Mouse (Mus musculus) urinary bladder, postnatal 25 days (tissue): ENCODE measurements around the gene Tpp2.
A peak's percentile ranks its signal among the peaks of the same experiment; 100 is the strongest.
"Not testable (repeated sequence)": the region's sequence is repeated elsewhere in the genome, so short reads cannot be mapped to it uniquely, and the experiment has no call there.

ENCODE experiments used
- DNase-seq: peaks from one replicate; pipeline ENCODE4 v3.0.0; 2022; ENCODE audit warnings: low spot score

The Tpp2 gene

GRCm38 (mm10) chr1:44019934-44020333 is 86.5 kb downstream of the Tpp2 start, which contains the start of gene Mettl21c:
Gene Mettl21c (minus strand): TSS chr1:44020034.
- DNase-seq: no peak

- DNase-seq: no peak
Observed at GRCm38 (mm10) chr1:44022656-44023055, 89.2 kb downstream of the Tpp2 start.

GRCm38 (mm10) chr1:44027651-44028050 is 94.2 kb downstream of the Tpp2 start:
- no peak for DNase-seq

GRCm38 (mm10) chr1:44032213-44032612 is 98.8 kb downstream of the Tpp2 start:
- DNase-seq: no peak

- DNase-seq: no peak
Observed at GRCm38 (mm10) chr1:44032948-44033347, 99.5 kb downstream of the Tpp2 start.

- peak; percentile 68 for DNase-seq
Observed at GRCm38 (mm10) chr1:44041797-44042554, 108.5 kb downstream of the Tpp2 start.

GRCm38 (mm10) chr1:44042555-44042915 is 109.1 kb downstream of the Tpp2 start:
- no peak for DNase-seq

- DNase-seq: not testable (repeated sequence)
Observed at GRCm38 (mm10) chr1:44045689-44046088, 112.2 kb downstream of the Tpp2 start.

- DNase-seq: no peak
Observed at GRCm38 (mm10) chr1:44046556-44046955, 113.1 kb downstream of the Tpp2 start.
